Mouse (Mus musculus) thymus, postnatal 4 days (tissue): ENCODE results near the gene Rdh16f2.
"Not testable (repeated sequence)": the region's sequence is repeated elsewhere in the genome, so short reads cannot be mapped to it uniquely, and the experiment has no call there.

ENCODE experiments used
- DNase-seq: peaks from one replicate; pipeline ENCODE4 v3.0.0; 2021

Gene Rdh16f2

GRCm38 (mm10) chr10:127866232-127866631 lies at the start of gene Rdh16f2:
Rdh16f2 (plus strand) TSS chr10:127866474.
- no peak for DNase-seq

GRCm38 (mm10) chr10:127817268-127817910 lies 48.9 kb upstream of the Rdh16f2 start:
- DNase-seq, result not testable (repeated sequence)

- DNase-seq, result not testable (repeated sequence)
Observed at GRCm38 (mm10) chr10:127821806-127822205, 44.5 kb upstream of the Rdh16f2 start.

- DNase-seq, result peak; percentile 24
Observed at GRCm38 (mm10) chr10:127825386-127825785, 40.9 kb upstream of the Rdh16f2 start.

GRCm38 (mm10) chr10:127829121-127829520 lies 37.2 kb upstream of the Rdh16f2 start:
- DNase-seq, result no peak

- DNase-seq, result not testable (repeated sequence)
Observed at GRCm38 (mm10) chr10:127834186-127834585, 32.1 kb upstream of the Rdh16f2 start.

GRCm38 (mm10) chr10:127835292-127835691 lies 31.0 kb upstream of the Rdh16f2 start:
- DNase-seq, result no peak

GRCm38 (mm10) chr10:127837793-127838192 lies 28.5 kb upstream of the Rdh16f2 start:
- not testable (repeated sequence) for DNase-seq

- no peak for DNase-seq
Observed at GRCm38 (mm10) chr10:127838539-127838938, 27.7 kb upstream of the Rdh16f2 start.

- DNase-seq, result no peak
Observed at GRCm38 (mm10) chr10:127840776-127841175, 25.5 kb upstream of the Rdh16f2 start.

- not testable (repeated sequence) for DNase-seq
Observed at GRCm38 (mm10) chr10:127845945-127846344, 20.3 kb upstream of the Rdh16f2 start.

GRCm38 (mm10) chr10:127848089-127848488 lies 18.2 kb upstream of the Rdh16f2 start:
- DNase-seq, result no peak

- DNase-seq, result no peak
Observed at GRCm38 (mm10) chr10:127849628-127850027, 16.6 kb upstream of the Rdh16f2 start, which contains the start of gene Rdh19. Rdh19 (plus strand) TSS chr10:127849928.

- no peak for DNase-seq
Observed at GRCm38 (mm10) chr10:127856376-127856775, 9.9 kb upstream of the Rdh16f2 start.

GRCm38 (mm10) chr10:127864931-127865330 lies 1.3 kb upstream of the Rdh16f2 start:
- no peak for DNase-seq

GRCm38 (mm10) chr10:127872484-127872883 lies 6.2 kb downstream of the Rdh16f2 start:
- DNase-seq, result peak; percentile 16

- peak; percentile 12 for DNase-seq
Observed at GRCm38 (mm10) chr10:127877681-127878080, 11.4 kb downstream of the Rdh16f2 start.

GRCm38 (mm10) chr10:127878262-127879057 lies 12.2 kb downstream of the Rdh16f2 start:
- no peak for DNase-seq

- DNase-seq, result no peak
Observed at GRCm38 (mm10) chr10:127879155-127879688, 12.9 kb downstream of the Rdh16f2 start.

- DNase-seq, result no peak
Observed at GRCm38 (mm10) chr10:127881041-127881440, 14.8 kb downstream of the Rdh16f2 start.

GRCm38 (mm10) chr10:127886551-127886950 lies 20.3 kb downstream of the Rdh16f2 start:
- no peak for DNase-seq

GRCm38 (mm10) chr10:127886971-127887370 lies 20.7 kb downstream of the Rdh16f2 start:
- DNase-seq, result no peak

- no peak for DNase-seq
Observed at GRCm38 (mm10) chr10:127888605-127889004, 22.3 kb downstream of the Rdh16f2 start, which contains the start of gene Rdh7. Rdh7 (minus strand) TSS chr10:127888817.

GRCm38 (mm10) chr10:127891481-127891880 lies 25.2 kb downstream of the Rdh16f2 start:
- no peak for DNase-seq
